Mouse (Mus musculus) megakaryocyte, embryonic 14.5 days (primary cell): ENCODE data around the gene 2700081O15Rik.

Source experiments
- FLI1 ChIP-seq: IDR thresholded peaks from 2 replicates; pipeline ENCODE4 v1.6.1; 2012; ENCODE audit warnings: low read length, inconsistent platforms, mixed read lengths
- GATA1 ChIP-seq: IDR thresholded peaks from 3 replicates; pipeline ENCODE4 v1.6.1; 2012; ENCODE audit warnings: mixed read lengths, low read length, inconsistent platforms, borderline replicate concordance

- TF ChIP-seq GATA1 (no peak), FLI1 (no peak)
Measured at GRCm38 (mm10) chr19:7436061-7436970, 18.9 kb downstream of the 2700081O15Rik start.
